Mouse (Mus musculus) ovary, postnatal 36 days (tissue): ENCODE data around the gene Tbx5.

ENCODE experiments used
- DNase-seq: peaks from one replicate; pipeline ENCODE4 v3.0.0; 2022; ENCODE audit warnings: low spot score, mixed read lengths

Gene Tbx5

DNA sequence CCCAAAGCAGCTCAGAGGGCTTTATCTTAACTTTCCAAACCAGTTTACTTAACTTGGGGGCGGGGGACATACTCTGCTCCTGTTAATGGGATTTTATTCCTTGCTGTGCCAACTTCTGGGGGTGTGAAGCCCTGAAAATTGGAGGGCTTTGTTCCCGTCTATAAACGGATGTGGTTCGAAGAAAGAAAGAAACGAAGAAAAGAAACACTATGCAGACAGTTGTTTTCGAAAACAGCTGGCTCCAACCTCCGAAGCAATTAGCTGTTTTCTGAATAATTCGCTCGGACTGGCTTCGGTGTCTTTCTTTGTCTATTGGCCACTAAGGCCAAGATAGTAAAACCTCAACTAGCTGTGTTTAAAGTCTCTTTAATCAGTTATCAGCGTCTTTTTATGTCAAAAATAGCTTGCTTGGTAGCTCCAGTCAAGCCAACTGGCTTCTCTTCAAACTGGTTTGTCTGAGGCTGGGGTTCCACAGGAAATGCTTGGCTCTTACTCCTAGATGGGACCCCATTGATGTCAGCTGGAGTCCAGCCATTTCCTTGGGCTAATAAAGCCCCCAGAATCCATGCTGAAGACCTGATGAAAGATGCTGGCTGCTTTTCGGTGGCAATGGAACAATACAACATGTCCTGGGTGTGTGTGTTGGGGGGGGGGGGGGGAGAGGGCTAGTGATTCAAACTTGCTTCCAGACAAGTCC is 21.3 kb upstream of the Tbx5 start:
- DNase-seq = no peak

DNA sequence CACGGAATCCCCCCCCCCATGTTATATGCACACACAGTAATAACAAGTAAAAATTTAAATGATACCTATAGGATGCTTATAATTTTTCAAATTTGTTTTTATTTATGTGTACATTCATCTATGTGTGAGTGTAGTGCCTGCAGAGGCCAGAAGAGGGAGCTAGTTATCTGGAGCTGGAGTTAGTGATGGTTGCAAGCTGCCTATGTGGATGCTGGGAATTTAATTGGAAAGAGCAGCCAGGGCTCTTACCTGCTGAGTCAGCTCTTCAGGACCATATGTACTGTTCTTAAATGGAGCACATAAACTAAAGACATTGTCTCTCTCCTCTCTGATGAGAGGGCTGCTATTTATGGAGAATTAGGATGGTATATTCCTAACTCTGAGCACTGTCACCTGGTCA is 17.2 kb upstream of the Tbx5 start:
- DNase-seq = no peak

DNA sequence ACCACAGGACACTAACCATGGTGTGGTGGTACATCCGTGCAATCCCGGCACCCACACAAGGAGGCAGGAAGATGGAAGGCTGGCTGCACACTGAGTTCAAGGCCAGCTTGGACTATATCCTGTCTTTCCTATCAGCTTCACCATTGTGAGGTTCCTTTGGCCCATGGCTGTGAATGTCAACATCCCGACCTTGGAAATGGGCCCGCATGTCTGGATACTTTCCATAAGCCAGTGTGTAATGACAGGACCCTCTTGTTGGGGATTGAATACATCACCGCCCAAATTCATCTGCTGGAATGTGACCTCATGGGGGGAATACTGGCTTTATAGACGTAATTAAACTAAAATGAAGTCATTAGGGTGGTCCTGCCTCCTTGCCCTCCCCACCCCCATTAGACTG is 12.0 kb upstream of the Tbx5 start:
- no peak for DNase-seq

DNA sequence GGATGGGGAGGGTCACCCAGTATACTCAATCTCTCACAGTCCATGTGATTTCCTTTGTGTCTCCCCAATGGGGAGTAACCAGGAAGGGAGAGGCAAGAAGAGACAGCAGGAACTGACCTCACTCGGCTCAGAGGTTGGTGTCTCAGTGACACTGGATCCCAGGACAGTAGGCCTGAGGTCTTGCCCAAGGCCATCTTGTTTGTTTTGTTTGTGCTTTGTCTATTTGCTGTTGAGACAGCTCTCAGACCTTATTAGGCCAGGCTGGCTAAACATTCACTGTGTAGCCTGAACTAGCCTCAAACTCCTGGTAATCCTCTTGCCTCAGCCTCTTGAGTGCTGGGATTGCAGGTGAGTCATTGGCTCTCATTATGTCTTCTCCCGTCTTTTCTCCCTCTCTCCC is 11.0 kb upstream of the Tbx5 start:
- DNase-seq = no peak

DNA sequence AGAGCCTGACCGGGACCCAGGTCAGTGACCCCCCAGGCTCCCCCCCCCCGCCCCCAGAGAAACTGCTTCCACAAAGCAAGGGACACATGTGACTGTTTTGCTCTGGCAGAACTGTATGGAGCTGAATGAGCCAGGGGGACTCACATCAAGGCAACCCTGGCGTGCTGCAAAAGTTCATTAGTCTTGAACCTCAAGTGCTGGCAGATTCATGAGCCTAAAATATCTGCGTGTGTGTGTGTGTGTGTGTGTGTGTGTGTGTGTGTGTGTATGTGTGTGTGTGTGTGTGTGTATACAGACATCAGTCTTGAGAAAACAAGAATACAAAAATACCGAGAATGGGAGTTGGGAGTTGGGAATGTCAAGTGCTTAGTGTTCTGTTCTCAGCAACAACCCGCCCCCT is 5.1 kb upstream of the Tbx5 start:
- DNase-seq = no peak

DNA sequence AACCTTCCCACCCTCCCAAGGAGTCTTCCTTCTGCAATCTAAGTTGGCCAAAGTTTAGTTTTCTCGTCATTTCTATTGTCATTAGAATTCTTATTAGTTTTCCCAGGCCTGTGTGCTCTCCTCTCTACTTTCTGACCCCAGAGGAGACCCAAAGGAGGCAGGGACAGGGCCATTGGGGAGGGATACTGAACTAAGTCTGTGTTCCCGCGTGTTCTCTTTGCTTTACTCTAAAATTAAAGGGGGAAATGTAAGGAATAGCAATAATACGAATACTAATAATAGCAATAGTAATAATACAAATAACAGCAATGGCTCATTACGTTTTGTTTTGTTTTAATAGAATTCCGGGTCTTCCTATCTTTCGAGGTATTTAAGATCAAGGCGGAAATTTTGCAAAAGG is 1.9 kb upstream of the Tbx5 start:
- DNase-seq = no peak

DNA sequence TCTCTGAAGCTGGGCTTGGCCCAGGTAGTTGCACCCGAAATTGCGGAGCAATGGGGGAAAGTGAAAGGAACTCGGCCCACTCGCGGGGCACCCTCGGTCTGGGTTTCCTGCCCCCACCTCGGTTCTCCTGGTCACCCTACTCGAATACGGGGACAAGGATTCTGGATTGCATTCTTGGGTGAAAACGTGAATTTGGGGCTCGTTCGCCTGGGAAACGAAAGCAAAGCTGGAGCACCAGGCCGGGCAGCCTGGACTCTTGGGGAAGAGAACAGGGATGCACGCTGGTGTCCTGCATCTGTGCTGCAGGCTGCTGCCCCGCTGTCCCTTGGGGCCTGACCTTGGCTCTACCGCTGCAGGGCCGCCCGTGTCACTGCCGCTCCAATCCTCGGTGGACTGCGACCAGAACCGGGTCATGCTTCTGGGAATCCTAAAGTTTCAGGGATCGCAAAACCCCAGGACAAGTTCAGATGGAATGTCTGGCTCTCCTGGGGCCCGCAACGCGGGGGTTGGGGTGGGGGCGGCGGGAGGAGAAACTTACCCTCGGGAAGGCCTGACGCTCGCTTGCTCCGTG is 1.2 kb upstream of the Tbx5 start:
- no peak for DNase-seq

DNA sequence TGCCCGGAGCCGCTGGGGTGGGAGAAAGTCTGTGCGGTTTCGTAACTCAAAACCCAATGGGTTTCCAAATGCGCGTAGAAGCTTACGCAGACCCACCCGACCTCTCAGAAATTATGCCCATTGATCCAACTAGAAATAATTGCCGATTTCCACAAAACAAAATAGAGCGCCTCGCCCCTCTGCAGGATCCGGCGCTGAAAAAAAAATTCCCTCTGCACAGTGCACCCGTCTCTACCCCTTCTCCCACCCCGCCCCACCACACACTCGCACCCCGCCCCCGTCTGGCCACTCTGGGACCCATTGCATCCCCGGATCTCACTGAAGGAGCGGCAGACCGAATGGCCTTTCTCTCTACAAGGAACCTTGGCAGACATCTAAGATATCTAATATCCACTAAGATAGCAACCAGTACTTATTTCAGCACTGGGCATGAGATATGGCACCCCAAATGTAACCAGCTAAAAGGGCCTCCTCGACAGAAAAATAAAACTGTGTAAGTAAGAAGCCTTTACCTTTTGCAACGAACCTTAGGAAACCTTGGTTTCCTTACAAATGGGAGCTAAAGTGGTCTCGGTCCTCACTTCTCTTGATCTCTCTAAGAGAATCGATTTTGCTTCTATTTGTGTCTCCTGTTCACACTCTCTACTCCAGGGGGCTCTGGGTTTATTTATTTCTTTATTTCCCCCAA is 533 bp upstream of the Tbx5 start:
- DNase-seq = no peak

DNA sequence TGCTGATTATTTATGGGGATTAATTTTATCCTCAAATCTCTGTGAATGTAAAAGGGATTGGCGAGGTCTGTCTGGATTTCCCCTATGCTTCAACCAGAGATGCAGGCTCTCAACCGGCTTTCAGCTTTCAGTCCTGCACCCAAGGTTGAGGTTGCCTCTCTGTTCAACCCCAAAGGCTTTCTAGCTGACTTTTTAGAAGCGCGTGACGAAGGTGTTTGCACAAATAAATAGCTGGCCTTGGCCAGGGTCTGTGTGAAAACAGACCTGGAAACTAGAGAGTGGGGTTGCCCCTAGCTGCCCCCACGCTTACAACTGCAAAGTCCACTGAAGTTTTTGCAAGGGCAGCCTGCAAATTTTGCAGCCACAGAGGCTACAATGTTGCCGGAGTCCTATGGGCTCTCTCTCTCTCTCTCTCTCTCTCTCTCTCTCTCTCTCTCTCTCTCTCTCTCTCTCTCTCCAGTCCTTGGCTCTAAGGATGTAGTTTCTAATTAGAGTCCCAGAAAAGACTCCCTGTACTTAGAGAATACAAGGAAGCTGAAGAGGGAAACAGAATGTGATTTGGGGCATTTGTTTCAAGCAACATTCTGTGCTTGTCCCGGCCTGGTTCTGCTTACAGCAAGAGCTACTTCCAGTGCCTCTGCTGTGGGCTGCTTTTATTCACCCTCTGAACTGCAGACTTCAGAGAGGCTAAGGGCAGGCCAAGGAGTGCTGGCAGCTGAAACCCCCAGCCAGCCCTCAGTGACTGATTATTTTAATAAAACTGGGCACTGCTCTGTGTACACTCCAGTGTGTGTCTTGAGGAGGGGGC is 959 bp downstream of the Tbx5 start:
- DNase-seq = no peak

DNA sequence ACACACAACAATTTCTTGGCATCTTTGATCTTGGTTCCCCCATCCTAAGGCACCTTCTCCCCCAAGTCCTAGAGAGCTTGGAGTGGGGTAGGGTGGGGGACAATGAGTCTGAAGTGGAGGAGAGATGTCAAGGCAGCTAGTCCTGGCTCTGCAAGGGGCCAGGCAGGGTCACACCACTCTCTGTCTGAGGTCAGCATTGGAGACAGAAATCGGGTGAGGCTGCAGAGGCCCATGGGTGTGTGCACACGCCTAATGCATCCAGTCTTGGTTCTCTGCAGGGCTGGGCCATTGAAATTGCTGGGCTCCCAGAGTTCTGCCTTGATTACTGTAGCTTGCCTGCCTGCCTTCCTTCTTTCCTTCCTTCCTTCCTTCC is 1.5 kb downstream of the Tbx5 start:
- DNase-seq = no peak

DNA sequence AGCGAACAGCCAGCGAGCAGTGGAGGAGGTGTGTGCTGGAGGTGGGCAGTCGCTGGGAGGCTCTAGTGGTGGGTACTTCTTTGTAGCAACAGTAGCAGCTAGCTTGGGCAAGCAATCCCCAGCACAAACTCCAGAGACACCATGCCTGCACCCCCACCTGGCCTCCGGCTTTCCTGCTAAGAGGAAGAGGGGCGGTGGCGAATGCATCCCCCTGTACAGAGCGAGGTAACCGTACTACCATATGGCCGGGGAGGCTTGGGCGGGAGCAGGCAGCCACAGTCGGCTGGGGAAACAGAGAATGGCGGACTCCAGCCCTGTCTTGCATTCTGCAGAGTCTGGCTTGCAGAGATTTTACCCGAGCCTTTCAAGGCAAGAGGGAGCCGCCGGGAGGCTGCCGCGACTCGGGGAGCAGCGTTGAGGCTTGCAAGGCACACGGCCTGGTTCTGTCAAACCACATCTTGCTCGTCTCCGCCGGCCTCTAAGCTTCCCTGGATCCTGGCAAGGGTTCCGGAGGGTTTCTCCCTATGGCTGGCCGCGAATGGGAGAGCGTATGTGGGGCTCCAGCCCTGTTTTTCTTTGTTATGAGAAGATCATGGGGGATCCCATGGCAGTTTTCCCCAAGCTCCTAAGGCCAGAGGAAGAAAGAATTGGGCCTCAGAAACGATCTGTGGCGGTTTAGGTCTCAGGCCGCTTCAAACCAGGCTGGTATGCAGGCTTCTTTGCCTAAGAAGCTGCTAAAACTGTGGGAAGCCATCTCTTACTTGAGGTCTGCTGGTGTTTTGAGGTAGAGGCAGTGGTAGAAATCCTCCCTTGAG is 2.8 kb downstream of the Tbx5 start:
- DNase-seq = no peak

DNA sequence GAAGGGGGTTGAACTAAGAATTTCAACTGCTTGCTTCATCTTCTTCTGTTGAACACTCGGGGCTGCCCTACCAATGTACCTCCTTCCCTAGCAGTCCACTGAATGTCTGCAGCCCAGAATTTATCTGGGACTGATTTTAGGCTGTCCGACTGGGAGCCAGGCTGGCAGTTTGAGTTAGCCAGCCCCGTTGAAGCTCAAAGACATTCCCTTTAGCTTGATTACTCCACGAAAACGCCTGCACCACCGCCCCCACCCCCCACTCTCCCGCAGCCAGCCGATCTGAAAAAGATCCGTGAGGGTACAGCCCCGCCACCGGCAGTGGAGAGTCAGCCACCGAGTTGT is 3.4 kb downstream of the Tbx5 start:
- no peak for DNase-seq

DNA sequence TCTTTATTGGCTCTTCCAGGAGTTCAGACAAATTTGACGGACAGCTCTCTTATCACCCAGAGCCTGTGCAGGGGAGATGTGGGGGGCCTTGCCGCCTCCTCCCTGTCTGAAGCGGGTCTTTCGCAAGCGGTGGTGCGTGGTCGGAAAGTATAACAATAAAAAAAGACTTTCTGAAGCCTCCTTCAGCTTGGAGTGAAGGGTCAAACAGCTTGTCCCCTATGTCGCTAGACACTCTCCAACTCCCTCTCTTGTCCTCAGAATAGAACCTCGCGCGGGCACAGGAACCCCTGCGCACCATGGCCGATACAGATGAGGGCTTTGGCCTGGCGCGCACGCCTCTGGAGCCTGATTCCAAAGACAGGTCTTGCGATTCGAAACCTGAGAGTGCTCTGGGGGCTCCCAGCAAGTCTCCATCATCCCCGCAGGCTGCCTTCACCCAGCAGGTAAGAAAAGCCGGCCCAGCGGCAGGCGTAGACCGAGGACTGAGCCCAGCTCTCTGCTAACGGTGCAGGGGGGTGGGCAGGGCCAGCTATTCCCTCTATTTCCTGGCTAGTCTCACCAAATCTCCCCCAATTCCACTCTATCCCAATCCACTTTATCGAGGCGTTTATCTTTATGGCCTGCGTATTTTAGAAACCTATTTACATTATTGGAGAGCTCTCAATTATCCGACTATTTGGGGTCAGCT is 4.3 kb downstream of the Tbx5 start:
- no peak for DNase-seq

DNA sequence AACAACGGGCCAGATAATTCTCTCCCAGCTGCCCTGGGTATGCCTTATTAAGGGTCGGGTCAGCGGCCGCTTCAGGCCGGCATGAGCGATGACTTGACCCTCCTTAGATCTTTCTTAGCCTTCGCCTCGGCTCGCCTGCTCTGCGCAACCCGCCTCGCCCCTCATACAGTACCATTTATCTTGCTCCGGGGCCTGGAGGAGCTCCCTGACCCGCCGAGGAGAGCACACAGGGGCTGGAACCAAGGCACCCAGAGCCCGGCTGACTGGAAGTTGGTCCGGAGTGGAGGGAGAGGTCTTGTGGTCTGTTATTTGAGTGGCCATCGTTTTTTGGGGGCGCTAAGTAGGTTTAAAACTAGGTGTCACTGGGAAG is 4.8 kb downstream of the Tbx5 start:
- no peak for DNase-seq

DNA sequence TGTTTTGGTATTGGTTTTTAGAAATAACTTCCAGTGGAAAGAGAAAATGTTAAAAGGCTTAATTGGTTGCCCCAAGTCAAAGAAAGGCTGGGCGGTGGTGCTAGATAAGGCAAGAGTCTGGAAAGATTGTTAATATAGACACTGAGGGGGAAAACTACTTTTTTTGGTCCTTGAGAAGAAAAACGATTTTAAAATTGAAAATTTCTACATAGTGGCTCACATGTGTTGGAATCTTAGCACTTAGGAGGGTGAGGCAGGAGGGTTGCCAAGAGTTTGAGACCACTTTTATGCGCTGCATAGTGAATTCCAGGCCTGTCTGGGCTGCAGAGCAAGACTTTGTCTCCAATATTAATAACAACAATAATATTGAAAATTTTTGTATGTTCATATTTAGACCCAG is 5.4 kb downstream of the Tbx5 start:
- no peak for DNase-seq

DNA sequence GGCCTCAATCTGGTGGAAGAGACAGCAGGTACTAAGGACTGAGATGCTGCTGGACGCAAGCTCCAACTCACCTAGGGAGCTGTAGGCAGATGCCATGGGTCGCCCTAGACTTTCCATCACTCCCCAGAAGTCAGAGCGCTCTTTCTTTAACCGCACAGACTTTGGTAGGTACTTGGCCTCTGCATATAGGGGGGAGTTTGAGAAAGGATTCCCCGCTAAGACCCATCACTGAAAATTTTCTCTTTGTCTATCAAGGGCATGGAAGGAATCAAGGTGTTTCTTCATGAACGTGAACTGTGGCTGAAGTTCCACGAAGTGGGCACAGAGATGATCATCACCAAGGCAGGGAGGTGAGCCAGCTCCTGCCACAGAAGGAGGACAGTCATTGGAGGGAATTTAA is 6.0 kb downstream of the Tbx5 start:
- DNase-seq = no peak

DNA sequence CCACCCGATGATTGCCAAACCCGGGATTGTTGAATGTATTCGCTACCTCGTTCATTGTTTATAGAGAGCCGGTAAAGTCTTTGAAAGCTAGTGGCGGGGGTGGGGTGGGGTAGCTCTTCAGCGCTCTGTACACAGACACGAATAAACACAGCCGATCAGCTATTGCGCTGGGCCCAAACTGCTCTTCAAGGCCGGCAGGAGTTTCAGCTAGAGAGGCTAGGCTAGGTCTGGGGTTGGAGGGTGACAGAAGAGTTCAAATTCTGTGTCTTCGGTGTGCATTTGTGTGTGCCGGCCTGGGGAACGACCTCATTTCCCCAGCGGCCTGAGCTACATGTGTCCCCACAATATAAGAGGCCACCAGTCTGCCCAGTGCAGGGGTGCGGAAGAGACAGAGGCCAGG is 6.7 kb downstream of the Tbx5 start:
- no peak for DNase-seq

DNA sequence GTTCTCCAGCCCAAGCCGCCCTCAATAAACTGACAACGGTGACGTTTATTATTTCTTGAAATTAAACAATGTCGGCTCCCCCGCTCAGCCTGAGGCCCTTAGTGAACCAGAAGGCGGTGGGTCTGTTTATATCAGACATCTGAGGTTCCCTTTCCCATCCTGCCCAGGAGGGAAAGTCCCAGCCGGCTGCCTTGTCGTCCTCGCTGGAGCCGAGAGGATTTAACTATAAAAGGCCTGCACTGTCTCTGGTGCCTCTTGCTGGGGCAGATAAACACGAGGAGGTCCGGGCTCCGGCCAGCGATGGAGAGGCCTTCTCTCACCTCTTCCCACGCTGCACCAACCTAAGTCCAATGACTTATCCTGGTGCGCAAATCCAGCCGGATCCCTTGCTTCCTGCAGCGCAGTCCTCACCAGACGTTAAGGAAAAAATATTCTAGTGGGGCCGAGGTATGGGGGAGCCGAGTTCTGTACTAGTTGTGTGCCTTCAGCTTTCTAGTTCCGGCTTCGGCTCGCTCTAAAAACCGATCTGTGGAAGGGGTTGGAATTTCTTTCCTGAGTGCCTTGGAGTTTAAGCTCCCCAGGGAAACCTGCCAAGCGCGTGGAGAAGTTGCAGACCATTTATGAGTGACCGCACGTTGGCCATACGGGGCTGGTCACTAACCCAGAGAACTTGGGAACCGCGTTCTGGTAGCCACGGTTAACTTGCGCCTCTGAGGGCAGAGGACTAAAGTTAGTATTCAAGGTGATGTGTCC is 7.3 kb downstream of the Tbx5 start:
- DNase-seq = no peak

DNA sequence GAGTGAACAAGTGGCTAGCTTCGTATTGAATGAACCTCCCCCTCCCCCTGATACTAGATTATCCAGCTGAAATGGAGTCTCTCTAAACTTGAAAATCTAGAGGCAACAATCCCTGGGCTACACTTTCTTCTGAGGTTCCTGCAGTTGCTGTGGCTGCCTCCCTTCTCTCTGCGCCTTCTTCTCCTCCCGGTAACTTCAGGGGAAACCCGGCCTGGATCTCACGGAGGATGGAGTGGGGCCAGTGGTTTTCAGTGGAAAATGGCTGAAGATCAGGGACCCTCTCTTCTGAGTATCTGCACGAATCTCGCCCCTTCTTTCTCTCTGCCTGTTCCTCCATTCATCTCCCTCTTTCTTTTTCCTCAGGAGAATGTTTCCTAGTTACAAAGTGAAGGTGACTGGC is 7.9 kb downstream of the Tbx5 start:
- no peak for DNase-seq

DNA sequence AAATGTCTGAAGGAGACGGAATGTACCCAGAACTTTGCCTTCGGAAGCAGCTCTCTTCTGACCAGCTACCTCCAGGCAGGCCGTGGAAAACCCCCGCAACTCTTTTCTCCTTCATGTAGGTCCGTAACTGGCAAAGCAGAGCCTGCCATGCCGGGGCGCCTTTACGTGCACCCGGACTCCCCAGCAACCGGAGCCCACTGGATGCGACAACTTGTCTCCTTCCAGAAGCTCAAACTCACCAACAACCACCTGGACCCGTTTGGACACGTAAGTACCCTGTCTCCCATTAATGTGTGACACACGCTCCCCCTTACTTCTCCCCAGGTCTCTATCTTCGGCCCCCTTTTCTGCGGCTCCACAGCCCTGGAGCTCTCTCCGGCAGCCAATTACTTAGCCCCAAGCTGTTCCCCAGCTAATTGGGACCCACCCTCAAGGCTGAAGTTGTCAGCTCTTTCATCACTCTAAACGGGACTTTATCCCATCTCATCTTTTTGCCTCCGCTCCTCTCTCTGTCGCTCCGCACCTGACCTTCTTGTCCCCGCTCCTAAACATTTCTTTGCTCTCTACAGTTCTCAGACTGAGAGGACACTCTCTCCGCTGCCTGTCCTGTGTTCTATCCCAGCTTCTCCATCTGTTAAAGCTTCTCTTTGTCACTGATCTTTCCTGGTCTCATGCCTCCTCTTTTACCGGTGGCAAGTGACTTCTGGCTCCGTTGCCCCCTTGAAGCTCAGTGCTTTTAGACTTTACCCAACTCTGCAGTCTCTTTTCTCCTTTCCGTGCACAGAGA is 9.4 kb downstream of the Tbx5 start:
- DNase-seq = no peak
